Mouse (Mus musculus) ES-E14 (cell line): ENCODE data around the gene Olfr643. TPM values are rescaled to one million over a fixed set of nuclear protein-coding genes. Genes with fewer than 3 reads are reported as not detected.

Experiments
- DNase-seq: peaks from one replicate; pipeline ENCODE4 v3.0.0-alpha.2; 2013; ENCODE audit warnings: low read depth, low spot score
- H3K27ac ChIP-seq: 2 replicates; pipeline ENCODE4 v1.5.1; 2012; ENCODE audit warnings: low read depth, mild to moderate bottlenecking, low read length, moderate library complexity, mixed read lengths; ENCODE audit not compliant: poor library complexity, insufficient read depth, severe bottlenecking
- H3K36me3 ChIP-seq: 2 replicates; pipeline ENCODE4 v1.6.1; 2012; ENCODE audit warnings: mild to moderate bottlenecking, low read length, moderate library complexity, mixed read lengths; ENCODE audit not compliant: control insufficient read depth, poor library complexity, insufficient read depth, severe bottlenecking
- H3K4me1 ChIP-seq, 2 experiments: fragments of 150-350 bp in 1 of 2; sonication (generic) in 1 of 2; 2 replicates each; pipeline ENCODE4 v1.6.1; 2012; ENCODE audit warnings: low read length in 2 of 2, mild to moderate bottlenecking in 1 of 2, mixed read lengths in 1 of 2; ENCODE audit not compliant: control insufficient read depth in 2 of 2, insufficient read depth in 2 of 2, poor library complexity in 1 of 2
- H3K4me3 ChIP-seq, 2 experiments: fragments of 150-350 bp in 1 of 2; sonication (generic) in 1 of 2; 2 replicates each; pipeline ENCODE4 v1.5.1; 2012; ENCODE audit warnings: low read length in 2 of 2, low read depth in 1 of 2, mild to moderate bottlenecking in 1 of 2, mixed read lengths in 1 of 2; ENCODE audit not compliant: insufficient read depth in 1 of 2, poor library complexity in 1 of 2, severe bottlenecking in 1 of 2
- H3K9ac ChIP-seq: 2 replicates; pipeline ENCODE4 v1.6.1; 2012; ENCODE audit warnings: low read depth, mild to moderate bottlenecking, low read length, mixed read lengths; ENCODE audit not compliant: poor library complexity, insufficient read depth, severe bottlenecking
- H3K9me3 ChIP-seq: fragments of 150-350 bp; sonication (generic); 2 replicates; pipeline ENCODE4 v1.6.1; 2012; ENCODE audit warnings: low read depth, mild to moderate bottlenecking, low read length; ENCODE audit not compliant: control insufficient read depth, insufficient read depth
- CHD2 ChIP-seq: IDR thresholded peaks from 2 replicates; pipeline ENCODE4 v1.6.1; 2014; ENCODE audit warnings: mild to moderate bottlenecking, low read depth, low read length, inconsistent platforms
- HCFC1 ChIP-seq: IDR thresholded peaks from 2 replicates; pipeline ENCODE4 v1.6.1; 2012; ENCODE audit warnings: low read length, inconsistent platforms, borderline replicate concordance; ENCODE audit not compliant: insufficient read depth
- MAFK ChIP-seq: IDR thresholded peaks from 2 replicates; pipeline ENCODE4 v1.6.1; 2014; ENCODE audit warnings: mild to moderate bottlenecking, low read depth, low read length, inconsistent platforms; ENCODE audit not compliant: insufficient read depth
- ZC3H11A ChIP-seq: IDR thresholded peaks from 2 replicates; pipeline ENCODE4 v1.6.1; 2012; ENCODE audit warnings: low read depth, mild to moderate bottlenecking, inconsistent platforms, low read length, borderline replicate concordance
- ZNF384 ChIP-seq: IDR thresholded peaks from 2 replicates; pipeline ENCODE4 v1.6.1; 2012; ENCODE audit warnings: low read depth, low read length, inconsistent platforms
- in situ Hi-C, 2 experiments: fragments of 600-800 bp; cut with MboI; formaldehyde crosslinking; loops; one replicate each; pipeline ENCODE4 v1.15.1; 2025; ENCODE audit warnings: low sequenced_read_pairs in 2 of 2, inconsistent platforms in 1 of 2; ENCODE audit not compliant: unreplicated experiment in 2 of 2
- total RNA-seq: library from RNA; depleted of rRNA; stranded (reverse); fragments of 300-350 nt; gene quantifications from 2 replicates; pipeline ENCODE4 v1.2.3, GENCODE M21; 2012

Gene Olfr643
- total RNA-seq, 1 experiment: not detected

DNA sequence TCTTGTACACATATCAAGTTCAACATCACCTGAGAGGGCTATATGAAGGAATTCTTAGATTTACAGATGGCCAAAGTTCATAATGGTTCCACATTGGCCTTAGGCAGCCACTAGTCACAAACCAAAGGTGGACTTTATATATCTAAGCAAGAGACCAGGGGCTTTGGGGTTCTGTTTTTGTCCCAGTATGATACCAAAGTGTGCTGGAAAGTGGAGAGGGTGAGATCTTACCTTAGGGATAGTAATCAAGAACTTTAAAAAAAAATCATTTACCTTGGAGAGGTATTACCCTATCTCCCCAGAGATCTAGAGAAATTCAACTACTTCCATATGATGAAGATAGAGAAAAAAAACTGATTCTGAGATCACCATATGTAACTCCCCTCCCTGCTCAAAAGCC is 120.0 kb downstream of the Olfr643 start, which contains the start of gene Olfr639:
TSS of gene Olfr639 (minus strand) at position 101 of the 400 bp plus-strand sequence.
- Histone ChIP-seq H3K4me1 (no peaks in the 10 kb centered on the region), H3K4me3 (no peak within 1 kb of the TSS), H3K9ac (no peak within 1 kb of the TSS), H3K9me3 (no peaks in the 10 kb centered on the region), H3K36me3 (no peaks in the 10 kb centered on the region), H3K27ac (no peak within 1 kb of the TSS)
- DNase-seq: no peak
- in situ Hi-C loops: no loop called here
- no peak for TF ChIP-seq CHD2
- no peak for TF ChIP-seq ZNF384
- no peak for TF ChIP-seq HCFC1
- TF ChIP-seq MAFK: no peak
- TF ChIP-seq ZC3H11A: no peak

DNA sequence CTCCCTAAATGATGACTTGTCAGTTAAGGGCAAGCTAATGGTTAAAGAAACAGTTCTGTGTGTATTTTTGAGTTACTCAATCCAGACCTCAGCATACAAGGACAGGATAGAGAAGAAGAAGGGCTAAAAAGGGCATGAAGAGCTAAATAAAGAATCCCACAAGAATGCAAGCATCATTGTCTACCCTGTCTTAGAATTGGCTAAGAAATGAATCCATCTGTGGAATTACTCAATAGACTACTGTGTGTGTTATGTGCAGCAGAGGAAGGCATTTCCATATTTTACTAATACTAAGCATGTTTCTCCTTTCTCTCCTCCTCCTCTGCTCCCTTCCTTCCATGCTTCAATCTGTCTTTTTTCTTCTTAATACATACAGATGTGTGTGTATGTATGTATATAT is 138.1 kb downstream of the Olfr643 start:
- Histone ChIP-seq H3K4me3 (no peak overlapping the region), H3K9me3 (no peaks in the 10 kb centered on the region), H3K36me3 (no peaks in the 10 kb centered on the region), H3K27ac (no peak overlapping the region), H3K9ac (no peak overlapping the region), H3K4me1 (no peaks in the 10 kb centered on the region)
- in situ Hi-C loops: no loop called here
- TF ChIP-seq HCFC1 (no peak), CHD2 (no peak), ZNF384 (no peak), ZC3H11A (no peak), MAFK (no peak)
- no peak for DNase-seq

DNA sequence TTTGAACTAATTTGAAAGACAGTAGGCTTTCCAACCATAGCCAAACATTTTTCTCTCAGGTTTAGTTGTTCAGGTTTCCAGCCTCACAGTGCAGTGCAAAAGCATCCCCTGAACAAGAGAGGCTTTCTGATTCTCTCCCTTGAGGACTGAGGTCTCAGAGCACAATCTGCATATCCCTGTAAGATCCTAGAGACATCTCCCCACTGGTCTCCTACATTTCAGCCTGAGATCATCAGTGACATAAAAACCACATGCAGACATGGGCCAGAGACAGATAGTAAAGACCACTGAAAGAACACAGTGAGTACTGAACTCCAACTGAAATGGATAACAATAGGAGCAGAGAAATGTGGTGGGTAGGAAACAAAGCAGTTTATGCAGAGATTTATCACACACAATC is 138.8 kb downstream of the Olfr643 start, which contains the start of gene Olfr638:
TSS of gene Olfr638 (plus strand) at position 301 of the 400 bp plus-strand sequence.
- Histone ChIP-seq H3K4me1 (no peaks in the 10 kb centered on the region), H3K4me3 (no peak within 1 kb of the TSS), H3K36me3 (no peaks in the 10 kb centered on the region), H3K9me3 (no peaks in the 10 kb centered on the region), H3K9ac (no peak within 1 kb of the TSS), H3K27ac (no peak within 1 kb of the TSS)
- DNase-seq: no peak
- TF ChIP-seq CHD2 (no peak), ZC3H11A (no peak), ZNF384 (no peak), MAFK (no peak), HCFC1 (no peak)
- in situ Hi-C loops: no loop called here

DNA sequence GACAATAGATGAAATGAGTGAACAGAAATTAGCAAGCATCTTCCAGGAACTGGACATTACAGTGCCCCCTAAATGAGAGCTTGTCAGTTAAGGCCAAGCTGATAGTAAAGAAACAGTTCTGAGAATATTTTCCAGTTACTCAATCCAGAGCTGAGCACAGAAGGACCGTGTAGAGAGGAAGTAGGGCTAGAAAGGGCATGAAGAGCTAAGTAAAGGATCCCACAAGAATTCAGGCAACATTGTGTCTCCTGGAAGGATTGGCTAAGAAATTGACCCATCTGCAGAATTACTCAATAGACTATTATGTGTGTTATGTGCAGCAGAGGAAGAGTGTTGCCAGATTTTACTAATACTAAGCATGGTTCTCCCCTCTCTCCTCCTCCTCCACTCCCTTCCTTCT is 165.4 kb downstream of the Olfr643 start:
- in situ Hi-C loops: no loop called here

More for the DNA sequence above, 165.4 kb downstream of the Olfr643 start:
- Histone ChIP-seq H3K4me1 (no peaks in the 10 kb centered on the region), H3K36me3 (no peaks in the 10 kb centered on the region), H3K9me3 (no peaks in the 10 kb centered on the region), H3K9ac (no peak overlapping the region), H3K27ac (no peak overlapping the region), H3K4me3 (no peak overlapping the region)
- no peak for TF ChIP-seq CHD2
- no peak for TF ChIP-seq HCFC1
- TF ChIP-seq ZNF384: no peak
- TF ChIP-seq MAFK: no peak
- TF ChIP-seq ZC3H11A: no peak
- no peak for DNase-seq
